Mouse (Mus musculus): ENCODE results near the gene R3hdm1. TPM values are rescaled to one million over a fixed set of nuclear protein-coding genes. Genes with fewer than 3 reads are reported as not detected.

R3hdm1 gene
- 83.9 TPM for polyA plus RNA-seq (2021)

GRCm38 (mm10) chr1:128102641-128103461, at the start of gene R3hdm1, which contains the start of gene Zranb3:
TSS of gene R3hdm1 (plus strand) at chr1:128103301.
TSS of gene Zranb3 (minus strand) at chr1:128103047.
- ATAC-seq: peak; percentile 97
- peak; percentile 100 for DNase-seq (ENCODE audit: low read depth, low spot score)
- in situ Hi-C loops (cut with MboI; ENCODE audit: low pct_unique_long_range_greater_than_20kb): no loop called here
- no peak for TF ChIP-seq CTCF (IDR thresholded peaks at IDR 0.05)
- H3K27me3 ChIP-seq: no peaks in the 10 kb centered on the region
- ChIA-PET POLR2A (no interaction called here), CTCF (no interaction called here)

- ATAC-seq (no peak), DNase-seq (ENCODE audit: low read depth, low spot score) (no peak)
- in situ Hi-C loops (cut with MboI; ENCODE audit: low pct_unique_long_range_greater_than_20kb): no loop called here
- no peaks in the 10 kb centered on the region for H3K27me3 ChIP-seq
- ChIA-PET POLR2A (no interaction called here), CTCF (no interaction called here)
- TF ChIP-seq CTCF (IDR thresholded peaks at IDR 0.05): no peak
Measured at GRCm38 (mm10) chr1:128057269-128057668, 45.8 kb upstream of the R3hdm1 start.

GRCm38 (mm10) chr1:128058625-128059024, 44.5 kb upstream of the R3hdm1 start:
- ChIA-PET CTCF (no interaction called here), POLR2A (no interaction called here)
- TF ChIP-seq CTCF (IDR thresholded peaks at IDR 0.05): no peak
- no peak for DNase-seq (ENCODE audit: low read depth, low spot score)
- no peaks in the 10 kb centered on the region for H3K27me3 ChIP-seq
- in situ Hi-C loops (cut with MboI; ENCODE audit: low pct_unique_long_range_greater_than_20kb): no loop called here
- ATAC-seq: no peak

GRCm38 (mm10) chr1:128060655-128061344, 42.3 kb upstream of the R3hdm1 start:
- no peaks in the 10 kb centered on the region for H3K27me3 ChIP-seq
- CTCF ChIA-PET: interaction anchor here (0.9 kb wide), 1 partner anchor 11 kb away, joined by 3 read pairs; no protein-coding TSS in a partner anchor
- in situ Hi-C loops (cut with MboI; ENCODE audit: low pct_unique_long_range_greater_than_20kb): no loop called here
- no peak for DNase-seq (ENCODE audit: low read depth, low spot score)
- no peak for TF ChIP-seq CTCF (IDR thresholded peaks at IDR 0.05)
- POLR2A ChIA-PET: no interaction called here
- no peak for ATAC-seq

- DNase-seq (ENCODE audit: low read depth, low spot score) (no peak), ATAC-seq (no peak)
- no peak for TF ChIP-seq CTCF (IDR thresholded peaks at IDR 0.05)
- no peaks in the 10 kb centered on the region for H3K27me3 ChIP-seq
- POLR2A ChIA-PET: no interaction called here
- in situ Hi-C loops (cut with MboI; ENCODE audit: low pct_unique_long_range_greater_than_20kb): no loop called here
- CTCF ChIA-PET: interaction anchor here (0.9 kb wide), 1 partner anchor 10 kb away, joined by 3 read pairs; no protein-coding TSS in a partner anchor
Measured at GRCm38 (mm10) chr1:128061401-128061800, 41.7 kb upstream of the R3hdm1 start.

DNA sequence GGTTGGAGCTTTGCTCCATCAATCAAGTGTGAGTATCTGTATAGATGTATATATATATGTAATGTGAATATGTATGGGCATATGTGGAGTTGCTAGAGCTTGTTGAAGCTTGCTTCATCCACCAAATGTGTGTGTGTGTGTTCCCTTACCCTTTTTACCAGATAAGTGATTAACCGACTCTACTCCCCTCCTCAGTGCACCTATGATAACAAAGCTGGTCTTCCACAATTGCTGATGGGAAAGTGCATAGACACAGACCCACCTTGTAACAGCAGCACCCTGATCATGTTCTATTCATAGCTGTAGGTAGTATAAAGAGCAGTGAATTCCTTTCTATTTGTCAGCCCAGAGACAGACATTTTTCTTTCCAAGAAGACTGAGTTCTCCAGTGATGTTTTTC, 40.9 kb upstream of the R3hdm1 start:
- POLR2A ChIA-PET: no interaction called here
- in situ Hi-C loops (cut with MboI; ENCODE audit: low pct_unique_long_range_greater_than_20kb): no loop called here
- no peak for ATAC-seq
- CTCF ChIA-PET: interaction anchor here (0.9 to 1.2 kb wide), 2 partner anchors 9 to 78 kb away, joined by 3 read pairs; no protein-coding TSS in a partner anchor
- no peaks in the 10 kb centered on the region for H3K27me3 ChIP-seq
- no peak for TF ChIP-seq CTCF (IDR thresholded peaks at IDR 0.05)
- DNase-seq (ENCODE audit: low read depth, low spot score): no peak

DNA sequence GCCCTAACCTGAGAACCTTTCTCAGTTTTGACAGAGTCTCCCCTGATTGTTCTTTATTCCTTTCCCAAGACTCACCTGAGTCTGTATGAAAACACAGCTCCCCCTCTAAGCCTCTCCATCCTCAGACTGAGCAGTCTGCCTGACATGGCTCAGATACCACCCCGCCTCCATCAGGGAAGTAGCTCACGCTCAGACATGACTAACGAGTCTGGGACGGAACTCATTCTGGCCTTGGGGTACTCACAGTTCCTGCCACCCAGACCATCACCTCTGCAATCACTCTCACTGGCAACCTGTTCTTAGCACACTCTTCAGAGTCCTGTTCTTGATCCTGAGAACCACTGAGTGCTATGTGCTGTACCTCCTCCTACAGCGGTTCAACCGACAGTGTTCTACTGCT, 38.4 kb upstream of the R3hdm1 start:
- ChIA-PET POLR2A (no interaction called here), CTCF (no interaction called here)
- DNase-seq (ENCODE audit: low read depth, low spot score): no peak
- no peak for ATAC-seq
- in situ Hi-C loops (cut with MboI; ENCODE audit: low pct_unique_long_range_greater_than_20kb): no loop called here
- H3K27me3 ChIP-seq: no peaks in the 10 kb centered on the region
- TF ChIP-seq CTCF (IDR thresholded peaks at IDR 0.05): no peak

DNA sequence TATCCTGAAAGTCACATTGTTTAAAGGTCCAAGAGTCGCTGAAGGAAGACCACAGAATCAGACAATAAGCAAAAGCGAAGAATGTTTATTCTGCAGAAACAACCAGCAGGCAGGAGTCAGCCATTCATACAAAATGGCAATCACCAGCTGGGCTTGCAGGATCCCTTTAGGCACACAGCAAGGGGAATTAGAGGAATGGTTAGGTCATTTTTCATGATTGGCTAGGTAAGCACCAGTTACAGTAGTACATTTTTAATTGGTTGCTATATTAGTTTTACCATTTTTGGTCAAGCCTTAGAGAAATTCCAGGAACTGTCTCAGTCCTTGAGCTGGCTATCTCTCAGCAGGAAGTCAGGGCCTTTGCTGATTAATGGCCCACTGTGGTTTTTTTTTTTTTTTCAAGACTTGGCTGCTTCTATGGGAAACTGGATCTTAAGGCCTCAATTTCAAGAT, 34.1 kb upstream of the R3hdm1 start:
- in situ Hi-C loops (cut with MboI; ENCODE audit: low pct_unique_long_range_greater_than_20kb): no loop called here
- ChIA-PET CTCF (interaction anchor here (1.3 kb wide), 1 partner anchor 9 kb away, joined by 3 read pairs; no protein-coding TSS in a partner anchor), POLR2A (interaction anchor here (1.1 kb wide), 1 partner anchor 11 kb away, joined by 3 read pairs; no protein-coding TSS in a partner anchor)
- peak; percentile 63 for DNase-seq (ENCODE audit: low read depth, low spot score)
- TF ChIP-seq CTCF (IDR thresholded peaks at IDR 0.05): no peak
- no peaks in the 10 kb centered on the region for H3K27me3 ChIP-seq
- ATAC-seq: peak; percentile 98

DNA sequence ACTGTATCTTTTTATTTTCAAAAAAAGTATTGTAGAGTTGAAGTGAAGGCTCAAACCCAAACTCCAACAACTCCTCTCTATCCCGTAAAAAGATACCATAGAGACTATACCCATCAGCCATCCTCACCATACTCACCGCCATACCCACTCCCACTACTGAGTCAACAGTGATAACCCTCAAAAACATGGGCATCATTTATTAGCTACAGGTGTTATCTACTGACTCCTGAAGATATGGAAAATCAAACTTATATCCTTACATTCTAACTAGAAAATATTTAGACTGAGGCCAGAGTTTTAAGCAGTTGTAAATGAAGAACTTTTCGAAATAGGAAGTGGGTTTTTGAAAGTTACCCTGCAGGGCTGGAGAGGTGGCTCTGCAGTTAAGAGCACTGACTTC, 33.1 kb upstream of the R3hdm1 start:
- in situ Hi-C loops (cut with MboI; ENCODE audit: low pct_unique_long_range_greater_than_20kb): no loop called here
- ChIA-PET POLR2A (interaction anchor here (1.1 kb wide), 1 partner anchor 10 kb away, joined by 3 read pairs; no protein-coding TSS in a partner anchor), CTCF (no interaction called here)
- no peak for TF ChIP-seq CTCF (IDR thresholded peaks at IDR 0.05)
- no peaks in the 10 kb centered on the region for H3K27me3 ChIP-seq
- DNase-seq (ENCODE audit: low read depth, low spot score) (no peak), ATAC-seq (no peak)

DNA sequence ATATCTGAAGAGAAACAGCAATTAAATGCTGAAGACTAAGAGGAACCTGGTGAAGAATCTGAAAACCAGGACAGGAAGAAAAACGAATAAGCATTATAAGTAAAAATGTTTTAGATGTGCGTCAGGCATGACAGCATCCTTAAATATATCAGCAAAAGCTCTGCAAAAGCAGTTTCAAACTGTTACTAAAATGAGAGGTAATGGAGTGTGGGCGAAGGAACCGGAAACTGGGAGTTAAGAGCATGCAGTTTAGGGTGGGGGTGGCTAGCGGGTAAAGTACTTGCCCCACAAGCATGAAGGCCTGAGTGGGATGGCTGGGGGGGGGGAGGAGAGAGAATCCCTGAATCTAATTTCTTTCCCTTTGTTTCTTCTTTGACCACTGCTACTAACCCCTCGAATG, 30.1 kb upstream of the R3hdm1 start:
- in situ Hi-C loops (cut with MboI; ENCODE audit: low pct_unique_long_range_greater_than_20kb): no loop called here
- DNase-seq (ENCODE audit: low read depth, low spot score) (no peak), ATAC-seq (no peak)
- ChIA-PET CTCF (no interaction called here), POLR2A (no interaction called here)
- H3K27me3 ChIP-seq: no peaks in the 10 kb centered on the region
- no peak for TF ChIP-seq CTCF (IDR thresholded peaks at IDR 0.05)

Measured in Patski (cell line).